Mouse (Mus musculus): ENCODE data around the gene Taok2.

- TF ChIP-seq POLR2A (IDR thresholded peaks at IDR 0.05; ENCODE audit: borderline replicate concordance, low read depth, low read length) (no peak), CTCF (IDR thresholded peaks at IDR 0.05; ENCODE audit: low read depth, low read length) (no peak)
Observed at GRCm38 (mm10) chr7:126853454-126853853, 31.0 kb downstream of the Taok2 start.

Data from bone marrow macrophage, adult 2 months (primary cell).